Mouse (Mus musculus): Measurements from ENCODE around the gene Zfp219. TPM values are rescaled to one million over a fixed set of nuclear protein-coding genes. Genes with fewer than 3 reads are reported as not detected.

Zfp219 gene
- polyA plus RNA-seq, 1 experiment, result 64.5 TPM

DNA sequence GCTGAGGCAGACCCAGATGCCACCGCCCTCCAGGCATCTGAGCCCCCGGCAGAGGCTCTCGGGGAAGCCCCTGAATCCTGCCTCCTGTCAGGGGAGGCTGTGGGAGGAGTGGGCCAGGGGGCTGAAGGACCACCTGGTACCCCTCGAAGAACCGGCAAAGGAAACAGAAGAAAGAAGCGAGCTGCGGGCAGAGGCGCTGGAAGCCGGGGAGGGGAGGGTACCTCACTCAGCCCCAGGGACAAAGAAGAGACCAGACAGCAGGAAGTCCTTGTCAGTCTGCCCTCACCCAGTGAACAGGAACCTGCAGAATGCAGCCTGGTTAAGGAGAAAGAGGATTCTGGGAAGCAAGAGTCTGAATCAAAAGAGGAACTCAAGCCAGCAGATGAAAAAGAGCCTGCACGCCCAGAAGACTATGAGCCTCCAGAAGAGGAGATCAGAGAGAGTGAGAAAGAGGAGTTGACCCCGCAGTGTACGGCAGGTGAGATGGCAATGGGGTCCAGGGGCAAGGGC, 31.0 kb downstream of the Zfp219 start:
- H3K9ac ChIP-seq (ENCODE audit: low read depth, poor library complexity, severe bottlenecking), result peak overlapping the region; percentile 3; the same call in 1 of the 2 replicates
- no peak for TF ChIP-seq CTCF (IDR thresholded peaks at IDR 0.05; ENCODE audit: low read depth, low read length)
- no peak for TF ChIP-seq EP300 (IDR thresholded peaks at IDR 0.05; ENCODE audit: insufficient read depth, low read depth, low read length)
- TF ChIP-seq POLR2A (IDR thresholded peaks at IDR 0.05; ENCODE audit: insufficient read depth, low read length), result no peak
- no peaks in the 10 kb centered on the region for H3K36me3 ChIP-seq (ENCODE audit: control insufficient read depth, insufficient read depth, low read length, poor library complexity, severe bottlenecking)
- H3K4me1 ChIP-seq (ENCODE audit: control insufficient read depth, insufficient read depth, low read length), result no peaks in the 10 kb centered on the region
- H3K9me3 ChIP-seq (replicated peaks; ENCODE audit: control insufficient read depth, insufficient read depth, low read length, poor library complexity, severe bottlenecking), result no peaks in the 10 kb centered on the region
- H3K27me3 ChIP-seq (ENCODE audit: control insufficient read depth, insufficient read depth, low read length, poor library complexity, severe bottlenecking), result peaks cover 4% of the 10 kb centered on the region
- H3K4me3 ChIP-seq (ENCODE audit: low read depth, low read length), result peak overlapping the region; percentile 17; the same call in 1 of the 2 replicates
- H3K27ac ChIP-seq (ENCODE audit: insufficient read depth, low read length), result no peak overlapping the region

DNA sequence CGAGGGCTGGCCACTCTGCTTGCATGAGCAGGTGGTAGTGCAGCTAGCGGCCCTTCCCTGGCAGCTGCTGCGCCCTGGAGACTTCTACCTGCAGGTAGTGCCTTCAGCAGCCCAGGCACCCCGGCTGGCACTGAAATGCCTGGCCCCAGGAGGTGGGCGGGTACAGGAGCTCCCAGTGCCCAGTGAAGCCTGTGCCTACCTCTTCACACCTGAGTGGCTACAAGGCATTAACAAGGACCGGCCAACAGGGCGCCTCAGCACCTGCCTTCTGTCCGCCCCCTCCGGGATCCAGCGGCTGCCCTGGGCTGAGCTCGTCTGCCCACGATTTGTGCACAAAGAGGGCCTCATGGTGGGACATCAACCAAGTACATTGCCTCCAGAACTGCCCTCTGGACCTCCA, 31.8 kb downstream of the Zfp219 start:
- Histone ChIP-seq H3K27me3 (ENCODE audit: control insufficient read depth, insufficient read depth, low read length, poor library complexity, severe bottlenecking) (peaks cover 4% of the 10 kb centered on the region), H3K4me3 (ENCODE audit: low read depth, low read length) (peak overlapping the region; percentile 17), H3K9ac (ENCODE audit: low read depth, poor library complexity, severe bottlenecking) (0 out of 2 replicates have a peak overlapping the region, but pooled peaks have one; percentile 3), H3K36me3 (ENCODE audit: control insufficient read depth, insufficient read depth, low read length, poor library complexity, severe bottlenecking) (no peaks in the 10 kb centered on the region), H3K9me3 (replicated peaks; ENCODE audit: control insufficient read depth, insufficient read depth, low read length, poor library complexity, severe bottlenecking) (no peaks in the 10 kb centered on the region), H3K4me1 (ENCODE audit: control insufficient read depth, insufficient read depth, low read length) (no peaks in the 10 kb centered on the region), H3K27ac (ENCODE audit: insufficient read depth, low read length) (no peak overlapping the region)
- TF ChIP-seq CTCF (IDR thresholded peaks at IDR 0.05; ENCODE audit: low read depth, low read length) (no peak), EP300 (IDR thresholded peaks at IDR 0.05; ENCODE audit: insufficient read depth, low read depth, low read length) (no peak), POLR2A (IDR thresholded peaks at IDR 0.05; ENCODE audit: insufficient read depth, low read length) (no peak)

DNA sequence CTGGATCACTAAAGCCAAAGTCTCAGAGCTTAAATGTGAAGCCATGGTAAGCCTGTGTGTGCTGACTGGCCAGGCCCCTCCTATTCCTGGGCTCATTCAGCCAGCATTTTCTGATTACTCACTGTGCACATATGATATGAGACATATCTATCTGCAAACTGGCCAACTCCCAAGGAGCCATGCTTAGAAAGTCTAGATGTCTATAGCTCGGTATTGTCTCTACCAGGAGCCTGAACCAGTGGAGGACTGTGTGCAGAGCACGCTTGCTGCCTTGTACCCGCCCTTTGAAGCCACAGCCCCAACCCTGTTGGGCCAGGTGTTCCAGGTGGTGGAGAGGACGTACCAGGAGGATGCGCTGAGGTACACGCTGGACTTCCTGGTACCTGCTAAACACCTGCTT, 33.4 kb downstream of the Zfp219 start:
- no peak for TF ChIP-seq CTCF (IDR thresholded peaks at IDR 0.05; ENCODE audit: low read depth, low read length)
- Histone ChIP-seq H3K27ac (ENCODE audit: insufficient read depth, low read length) (no peak overlapping the region), H3K36me3 (ENCODE audit: control insufficient read depth, insufficient read depth, low read length, poor library complexity, severe bottlenecking) (no peaks in the 10 kb centered on the region), H3K9ac (ENCODE audit: low read depth, poor library complexity, severe bottlenecking) (no peak overlapping the region), H3K4me1 (ENCODE audit: control insufficient read depth, insufficient read depth, low read length) (no peaks in the 10 kb centered on the region), H3K4me3 (ENCODE audit: low read depth, low read length) (no peak overlapping the region), H3K27me3 (ENCODE audit: control insufficient read depth, insufficient read depth, low read length, poor library complexity, severe bottlenecking) (peaks cover 4% of the 10 kb centered on the region), H3K9me3 (replicated peaks; ENCODE audit: control insufficient read depth, insufficient read depth, low read length, poor library complexity, severe bottlenecking) (no peaks in the 10 kb centered on the region)

DNA sequence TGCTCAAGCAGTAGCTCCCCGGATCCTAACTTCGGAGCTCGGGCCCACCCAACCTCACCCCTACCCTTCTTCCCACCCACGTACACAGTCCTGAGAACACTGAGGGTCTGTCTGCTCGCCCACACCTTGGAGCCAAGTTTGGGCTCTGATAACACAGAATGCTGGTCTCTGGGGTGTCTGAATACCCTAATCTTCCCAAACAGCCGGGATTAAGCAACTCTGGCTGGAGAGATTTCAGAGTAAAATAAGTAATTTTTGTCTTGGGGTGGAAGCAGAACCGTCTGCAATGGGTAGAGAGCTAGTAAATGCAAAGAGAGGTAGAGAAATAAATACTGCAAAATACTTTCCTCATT, 34.4 kb downstream of the Zfp219 start:
- Histone ChIP-seq H3K36me3 (ENCODE audit: control insufficient read depth, insufficient read depth, low read length, poor library complexity, severe bottlenecking) (no peaks in the 10 kb centered on the region), H3K9me3 (replicated peaks; ENCODE audit: control insufficient read depth, insufficient read depth, low read length, poor library complexity, severe bottlenecking) (no peaks in the 10 kb centered on the region), H3K4me1 (ENCODE audit: control insufficient read depth, insufficient read depth, low read length) (no peaks in the 10 kb centered on the region), H3K27ac (ENCODE audit: insufficient read depth, low read length) (no peak overlapping the region), H3K27me3 (ENCODE audit: control insufficient read depth, insufficient read depth, low read length, poor library complexity, severe bottlenecking) (peaks cover 4% of the 10 kb centered on the region), H3K9ac (ENCODE audit: low read depth, poor library complexity, severe bottlenecking) (peak overlapping the region; percentile 75; the same call in 1 of the 2 replicates), H3K4me3 (ENCODE audit: low read depth, low read length) (no peak overlapping the region)
- TF ChIP-seq CTCF (IDR thresholded peaks at IDR 0.05; ENCODE audit: low read depth, low read length) (no peak), EP300 (IDR thresholded peaks at IDR 0.05; ENCODE audit: insufficient read depth, low read depth, low read length) (no peak), POLR2A (IDR thresholded peaks at IDR 0.05; ENCODE audit: insufficient read depth, low read length) (no peak)

DNA sequence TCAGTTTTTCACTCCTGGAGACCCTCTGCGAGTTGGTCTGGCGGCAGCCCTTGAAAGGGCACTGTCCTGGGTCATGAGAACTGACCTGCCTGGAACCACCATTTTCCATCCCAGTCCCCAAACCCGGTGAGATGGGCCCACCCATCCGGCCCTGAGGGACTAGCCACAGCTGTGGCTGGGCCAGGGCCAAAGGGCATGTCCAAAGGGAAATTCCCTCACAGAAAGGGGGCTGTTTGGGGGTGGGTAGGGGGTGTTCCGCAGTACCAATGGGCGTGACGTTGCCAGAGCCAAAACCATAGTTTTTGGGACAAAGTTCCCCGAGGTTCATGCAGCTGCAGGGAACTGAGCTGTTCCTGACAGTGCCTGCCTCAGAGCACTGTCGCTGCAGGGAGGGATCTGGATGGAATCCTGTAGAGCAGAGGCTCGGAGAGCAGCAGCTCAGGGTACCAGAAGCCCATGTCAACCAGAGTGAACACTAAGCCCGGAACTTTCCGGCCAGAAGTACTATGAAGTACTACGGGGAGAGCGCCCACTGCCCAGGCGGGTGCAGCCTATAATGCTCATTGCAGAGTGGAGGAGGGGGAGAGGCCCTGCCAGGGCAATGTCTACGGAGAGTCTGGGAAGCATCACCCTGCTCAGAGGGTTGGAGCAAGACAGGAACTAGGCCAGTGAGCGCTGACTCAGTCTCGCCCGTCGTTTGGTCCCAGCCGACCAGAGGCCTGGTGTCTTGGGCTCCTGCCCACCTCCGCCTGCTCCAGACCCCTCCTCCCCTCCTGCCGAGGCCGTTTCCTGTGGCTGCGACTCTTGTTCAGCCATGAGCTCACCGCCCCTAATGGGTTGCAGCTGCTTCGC, 35.0 kb downstream of the Zfp219 start:
- H3K9me3 ChIP-seq (replicated peaks; ENCODE audit: control insufficient read depth, insufficient read depth, low read length, poor library complexity, severe bottlenecking), result no peaks in the 10 kb centered on the region
- H3K4me1 ChIP-seq (ENCODE audit: control insufficient read depth, insufficient read depth, low read length), result no peaks in the 10 kb centered on the region
- peaks cover 4% of the 10 kb centered on the region for H3K27me3 ChIP-seq (ENCODE audit: control insufficient read depth, insufficient read depth, low read length, poor library complexity, severe bottlenecking)
- no peaks in the 10 kb centered on the region for H3K36me3 ChIP-seq (ENCODE audit: control insufficient read depth, insufficient read depth, low read length, poor library complexity, severe bottlenecking)
- H3K4me3 ChIP-seq (ENCODE audit: low read depth, low read length), result peak overlapping the region; percentile 68
- TF ChIP-seq EP300 (IDR thresholded peaks at IDR 0.05; ENCODE audit: insufficient read depth, low read depth, low read length), result no peak
- TF ChIP-seq POLR2A (IDR thresholded peaks at IDR 0.05; ENCODE audit: insufficient read depth, low read length), result no peak
- no peak for TF ChIP-seq CTCF (IDR thresholded peaks at IDR 0.05; ENCODE audit: low read depth, low read length)
- H3K9ac ChIP-seq (ENCODE audit: low read depth, poor library complexity, severe bottlenecking), result peak overlapping the region; percentile 75
- H3K27ac ChIP-seq (ENCODE audit: insufficient read depth, low read length), result no peak overlapping the region

Data from ES-Bruce4 (cell line).